Mouse (Mus musculus): ENCODE measurements around the gene Olfr199.
"Not testable (repeated sequence)": the region's sequence is repeated elsewhere in the genome, so short reads cannot be mapped to it uniquely, and the experiment has no call there.

DNA sequence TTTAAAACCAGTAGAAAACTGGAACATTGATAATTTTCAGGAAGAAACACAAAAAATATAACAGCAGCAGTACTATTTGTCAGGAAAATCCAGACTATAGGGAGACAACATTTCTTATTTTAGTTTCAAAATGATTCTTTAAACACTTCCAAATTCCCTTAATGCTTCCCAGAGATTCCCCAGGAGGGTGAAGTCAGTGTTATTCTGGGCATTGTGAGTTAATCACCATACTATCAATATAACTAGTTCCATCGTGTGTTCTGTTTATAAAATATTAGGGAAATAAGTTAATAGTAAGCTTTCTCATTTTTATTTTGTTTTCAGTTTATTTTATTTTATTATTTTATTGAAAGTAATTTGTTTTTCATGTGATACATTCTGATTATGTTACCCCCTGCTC lies 16.1 kb downstream of the Olfr199 start, which contains the start of gene Olfr198:
- not testable (repeated sequence) for TF ChIP-seq CTCF (IDR thresholded peaks at IDR 0.05); EP300 (IDR thresholded peaks at IDR 0.05; ENCODE audit: insufficient read depth, low read depth, low read length)

Measured in heart, adult 2 months (tissue).